Mouse (Mus musculus) MEL (cell line): ENCODE results near the gene Dgkg. TPM values are rescaled to one million over a fixed set of nuclear protein-coding genes. Genes with fewer than 3 reads are reported as not detected.

ENCODE experiments used
- DNase-seq: peaks from one replicate; pipeline ENCODE4 v3.0.0; 2011; ENCODE audit warnings: low read depth, low spot score
- H3K27ac ChIP-seq: 2 replicates; pipeline ENCODE4 v1.5.1; 2012; ENCODE audit warnings: low read depth, mild to moderate bottlenecking, control low read depth, low read length, moderate library complexity; ENCODE audit not compliant: control insufficient read depth
- H3K27me3 ChIP-seq, 2 experiments: fragments of 150-350 bp in 1 of 2; sonication (generic) in 1 of 2; 2 replicates each; pipeline ENCODE4 v1.6.1; 2012; ENCODE audit warnings: low read length in 2 of 2, mild to moderate bottlenecking in 2 of 2, improper control_type of control experiment in 1 of 2, moderate library complexity in 1 of 2; ENCODE audit not compliant: insufficient read depth in 2 of 2, control insufficient read depth in 1 of 2
- H3K36me3 ChIP-seq, 2 experiments: 2 replicates each; pipeline ENCODE4 v1.6.1; 2012 to 2014; ENCODE audit warnings: low read length in 2 of 2, improper control_type of control experiment in 1 of 2, inconsistent platforms in 1 of 2, mild to moderate bottlenecking in 1 of 2; ENCODE audit not compliant: insufficient read depth in 2 of 2, control insufficient read depth in 1 of 2
- H3K4me1 ChIP-seq, 2 experiments: fragments of 150-350 bp in 1 of 2; sonication (generic) in 1 of 2; 2 replicates each; pipeline ENCODE4 v1.6.1; 2012; ENCODE audit warnings: low read length in 2 of 2, improper control_type of control experiment in 1 of 2, mild to moderate bottlenecking in 1 of 2; ENCODE audit not compliant: insufficient read depth in 2 of 2, control insufficient read depth in 1 of 2
- H3K4me3 ChIP-seq, 2 experiments: fragments of 150-350 bp in 1 of 2; sonication (generic) in 1 of 2; 2 replicates each; pipeline ENCODE4 v1.5.1; 2012; ENCODE audit warnings: low read depth in 2 of 2, low read length in 2 of 2, mild to moderate bottlenecking in 2 of 2, moderate library complexity in 2 of 2, control low read depth in 1 of 2, improper control_type of control experiment in 1 of 2; ENCODE audit not compliant: control insufficient read depth in 1 of 2, insufficient read depth in 1 of 2
- H3K79me2 ChIP-seq: 2 replicates; pipeline ENCODE4 v1.6.1; 2012; ENCODE audit warnings: mild to moderate bottlenecking, low read length, moderate library complexity; ENCODE audit not compliant: control insufficient read depth, poor library complexity, insufficient read depth
- H3K9ac ChIP-seq: 2 replicates; pipeline ENCODE4 v1.6.1; 2012; ENCODE audit warnings: low read depth, mild to moderate bottlenecking, control low read depth, low read length, moderate library complexity; ENCODE audit not compliant: control insufficient read depth, poor library complexity, severe bottlenecking
- H3K9me3 ChIP-seq: fragments of 150-350 bp; sonication (generic); replicated peaks from 2 replicates; pipeline ENCODE4 v1.6.1; 2012; ENCODE audit warnings: mild to moderate bottlenecking, low read length, improper control_type of control experiment, moderate library complexity; ENCODE audit not compliant: insufficient read depth
- CHD2 ChIP-seq: IDR thresholded peaks from 2 replicates; pipeline ENCODE4 v1.6.1; 2011; ENCODE audit warnings: low read length, improper control_type of control experiment
- CTCF ChIP-seq, 3 experiments: IDR thresholded peaks in 2 of 3; conservative IDR thresholded peaks in 1 of 3; 2 replicates each; pipeline ENCODE4 v1.5.1; 2011 to 2012; ENCODE audit warnings: low read length in 3 of 3, low read depth in 2 of 3, mild to moderate bottlenecking in 2 of 3, improper control_type of control experiment in 1 of 3, inconsistent platforms in 1 of 3, mixed read lengths in 1 of 3, moderate library complexity in 1 of 3; ENCODE audit not compliant: control insufficient read depth in 1 of 3, insufficient read depth in 1 of 3, poor library complexity in 1 of 3, severe bottlenecking in 1 of 3
- E2F4 ChIP-seq: IDR thresholded peaks from 2 replicates; pipeline ENCODE4 v1.6.1; 2011; ENCODE audit warnings: low read depth, low read length, improper control_type of control experiment, borderline replicate concordance
- EP300 ChIP-seq, 2 experiments: IDR thresholded peaks; 2 replicates each; pipeline ENCODE4 v1.6.1; 2011; ENCODE audit warnings: improper control_type of control experiment in 2 of 2, low read length in 2 of 2, low read depth in 1 of 2, mild to moderate bottlenecking in 1 of 2
- GATA1 ChIP-seq: IDR thresholded peaks from 2 replicates; pipeline ENCODE4 v1.6.1; 2011; ENCODE audit warnings: low read depth, low read length, improper control_type of control experiment
- HCFC1 ChIP-seq: IDR thresholded peaks from 2 replicates; pipeline ENCODE4 v1.6.1; 2012; ENCODE audit warnings: low read depth, mild to moderate bottlenecking, inconsistent platforms, low read length, improper control_type of control experiment, moderate library complexity
- KAT2A ChIP-seq: conservative IDR thresholded peaks from 2 replicates; pipeline ENCODE4 v1.6.1; 2012; ENCODE audit warnings: low read depth, low read length, improper control_type of control experiment, inconsistent platforms
- MAFK ChIP-seq: IDR thresholded peaks from 2 replicates; pipeline ENCODE4 v1.6.1; 2011; ENCODE audit warnings: low read depth, mild to moderate bottlenecking, low read length, improper control_type of control experiment, borderline replicate concordance
- MAZ ChIP-seq: IDR thresholded peaks from 2 replicates; pipeline ENCODE4 v1.6.1; 2012; ENCODE audit warnings: low read depth, mild to moderate bottlenecking, inconsistent platforms, low read length, improper control_type of control experiment
- MEF2A ChIP-seq: IDR thresholded peaks from 2 replicates; pipeline ENCODE4 v1.6.1; 2014; ENCODE audit warnings: low read depth, mild to moderate bottlenecking, inconsistent platforms, low read length, improper control_type of control experiment; ENCODE audit not compliant: poor library complexity, insufficient replicate concordance, severe bottlenecking; ENCODE audit errors: extremely low read depth
- MYB ChIP-seq: IDR thresholded peaks from 2 replicates; pipeline ENCODE4 v1.6.1; 2011; ENCODE audit warnings: mild to moderate bottlenecking, low read depth, low read length, improper control_type of control experiment
- NRF1 ChIP-seq: IDR thresholded peaks from 2 replicates; pipeline ENCODE4 v1.6.1; 2014; ENCODE audit warnings: low read depth, mild to moderate bottlenecking, inconsistent platforms, low read length, improper control_type of control experiment, moderate library complexity; ENCODE audit not compliant: poor library complexity, insufficient read depth, severe bottlenecking
- POLR2A ChIP-seq, 2 experiments: IDR thresholded peaks; 2 replicates each; pipeline ENCODE4 v1.6.1; 2011 to 2012; ENCODE audit warnings: low read length in 2 of 2, mild to moderate bottlenecking in 2 of 2, control low read depth in 1 of 2, improper control_type of control experiment in 1 of 2, low read depth in 1 of 2, moderate library complexity in 1 of 2; ENCODE audit not compliant: control insufficient read depth in 1 of 2, insufficient read depth in 1 of 2, poor library complexity in 1 of 2
- POLR2AphosphoS2 ChIP-seq: IDR thresholded peaks from 2 replicates; pipeline ENCODE4 v1.6.1; 2011; ENCODE audit warnings: low read length, improper control_type of control experiment
- POLR2AphosphoS5 ChIP-seq: IDR thresholded peaks from 2 replicates; pipeline ENCODE4 v1.6.1; 2012; ENCODE audit warnings: low read depth, borderline replicate concordance, mild to moderate bottlenecking, inconsistent platforms, low read length, moderate library complexity, mixed read lengths
- SIN3A ChIP-seq: IDR thresholded peaks from 2 replicates; pipeline ENCODE4 v1.6.1; 2012; ENCODE audit warnings: low read length, improper control_type of control experiment, inconsistent platforms
- TBP ChIP-seq: IDR thresholded peaks from 2 replicates; pipeline ENCODE4 v1.8.0; 2011; ENCODE audit warnings: low read depth, low read length, improper control_type of control experiment
- UBTF ChIP-seq: IDR thresholded peaks from 2 replicates; pipeline ENCODE4 v1.6.1; 2012; ENCODE audit warnings: low read depth, mild to moderate bottlenecking, inconsistent platforms, low read length, improper control_type of control experiment, moderate library complexity, borderline replicate concordance; ENCODE audit not compliant: insufficient read depth
- USF1 ChIP-seq: IDR thresholded peaks from 2 replicates; pipeline ENCODE4 v1.6.1; 2014; ENCODE audit warnings: low read depth, mild to moderate bottlenecking, inconsistent platforms, low read length, improper control_type of control experiment, moderate library complexity
- USF2 ChIP-seq, 2 experiments: IDR thresholded peaks; 2 replicates each; pipeline ENCODE4 v1.6.1; 2011 to 2012; ENCODE audit warnings: improper control_type of control experiment in 2 of 2, low read length in 2 of 2, borderline replicate concordance in 1 of 2, inconsistent platforms in 1 of 2, low read depth in 1 of 2, mild to moderate bottlenecking in 1 of 2; ENCODE audit not compliant: insufficient read depth in 1 of 2
- ZC3H11A ChIP-seq: IDR thresholded peaks from 2 replicates; pipeline ENCODE4 v1.6.1; 2012; ENCODE audit warnings: low read depth, mild to moderate bottlenecking, inconsistent platforms, low read length, improper control_type of control experiment
- ZKSCAN1 ChIP-seq: IDR thresholded peaks from 2 replicates; pipeline ENCODE4 v1.6.1; 2012; ENCODE audit warnings: low read depth, mild to moderate bottlenecking, inconsistent platforms, low read length, improper control_type of control experiment, moderate library complexity
- ZMIZ1 ChIP-seq: IDR thresholded peaks from 2 replicates; pipeline ENCODE4 v1.6.1; 2012; ENCODE audit warnings: low read depth, mild to moderate bottlenecking, inconsistent platforms, low read length, improper control_type of control experiment, moderate library complexity
- ZNF384 ChIP-seq: IDR thresholded peaks from 2 replicates; pipeline ENCODE4 v1.6.1; 2012; ENCODE audit warnings: low read depth, mild to moderate bottlenecking, inconsistent platforms, low read length, improper control_type of control experiment
- polyA plus RNA-seq, 2 experiments: library from polyadenylated mRNA; stranded (reverse) in 1 of 2; unstranded in 1 of 2; fragments of >175 nt in 1 of 2; fragments of >200 nt in 1 of 2; gene quantifications; 2 replicates each; pipeline versions ENCODE4 v1.2.1 to v1.2.4; 2012; ENCODE audit warnings: low replicate concordance in 2 of 2, low read depth in 1 of 2; ENCODE audit not compliant: insufficient read length in 2 of 2, insufficient read depth in 1 of 2, missing spikeins in 1 of 2
- total RNA-seq: library from RNA; depleted of rRNA; stranded (reverse); fragments of 300-350 nt; gene quantifications from 2 replicates; pipeline ENCODE4 v1.2.3, GENCODE M21; 2012

The Dgkg gene
- total and polyA plus RNA-seq, 3 experiments, result not detected

DNA sequence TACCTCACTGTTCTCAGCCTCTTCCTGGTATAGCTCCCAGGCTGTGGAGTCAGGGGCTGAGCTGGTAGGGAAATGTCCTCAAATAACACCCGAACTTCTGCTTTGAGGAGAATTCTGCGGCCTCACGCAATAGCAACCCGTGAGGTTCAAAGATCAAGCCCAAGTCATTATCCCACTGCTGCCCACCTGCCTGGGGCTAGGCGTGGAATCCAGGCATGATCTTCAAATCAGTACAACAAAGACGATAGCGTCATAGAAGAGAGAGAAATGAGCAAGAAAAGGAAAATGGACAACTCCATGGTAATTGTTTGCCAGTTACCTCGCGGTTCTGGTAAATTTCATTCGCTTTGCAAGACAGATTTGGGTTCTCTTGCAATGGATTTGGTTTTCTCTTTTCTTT, 109.3 kb downstream of the Dgkg start:
- H3K4me1 ChIP-seq, result no peaks in the 10 kb centered on the region
- no peaks in the 10 kb centered on the region; a peak in 1 of 4 replicates for H3K27me3 ChIP-seq
- TF ChIP-seq POLR2AphosphoS2 (no peak), EP300 (IDR thresholded peaks at IDR 0.05; ENCODE audit: low read depth in 1 of 2, low read length in 2 of 2) (no peak), UBTF (no peak), MAZ (no peak), NRF1 (no peak), CHD2 (no peak), ZC3H11A (no peak), CTCF (IDR thresholded peaks at IDR 0.05 in 2 of 3, conservative IDR thresholded peaks at IDR 0.05 in 1 of 3; ENCODE audit: control insufficient read depth in 1 of 3, insufficient read depth in 1 of 3, low read depth in 2 of 3, low read length in 3 of 3, poor library complexity in 1 of 3, severe bottlenecking in 1 of 3) (no peak), ZNF384 (no peak), MAFK (no peak)
- H3K9me3 ChIP-seq, result no peaks in the 10 kb centered on the region
- 0 out of 4 replicates have a peak overlapping the region, but pooled peaks of 1 of the 2 experiments have one; percentile 38 for H3K4me3 ChIP-seq
- H3K36me3 ChIP-seq, result no peaks in the 10 kb centered on the region
- H3K9ac ChIP-seq, result no peak overlapping the region
- H3K27ac ChIP-seq, result no peak overlapping the region
- H3K79me2 ChIP-seq, result no peaks in the 10 kb centered on the region
- no peak for DNase-seq

DNA sequence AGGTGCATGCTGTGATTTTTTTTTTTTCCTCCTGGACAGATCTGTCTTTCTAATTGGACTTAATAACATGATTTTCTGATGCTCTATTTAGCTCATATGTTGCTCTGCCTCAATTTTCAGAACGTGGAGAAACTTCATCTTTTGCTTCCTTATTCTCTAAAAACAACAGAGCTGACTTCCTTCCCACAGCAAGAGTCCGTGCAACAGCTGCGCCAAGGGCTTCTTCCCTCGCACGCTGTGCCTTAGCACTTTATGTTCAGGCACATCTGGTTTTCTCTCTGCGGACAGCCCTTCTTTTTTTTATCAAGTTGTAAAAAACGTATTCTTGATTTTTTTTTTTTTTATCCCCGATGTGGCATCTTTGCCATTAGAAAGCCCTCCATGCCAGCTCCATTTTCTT, 111.2 kb downstream of the Dgkg start:
- no peak for DNase-seq
- TF ChIP-seq KAT2A (no peak), ZMIZ1 (no peak), MYB (no peak), POLR2A (IDR thresholded peaks at IDR 0.05; ENCODE audit: control insufficient read depth in 1 of 2, insufficient read depth in 1 of 2, low read depth in 1 of 2, low read length in 2 of 2, poor library complexity in 1 of 2) (no peak), E2F4 (no peak), UBTF (no peak), SIN3A (no peak), HCFC1 (no peak), USF2 (IDR thresholded peaks at IDR 0.05; ENCODE audit: borderline replicate concordance in 1 of 2, insufficient read depth in 1 of 2, low read depth in 1 of 2, low read length in 2 of 2) (no peak), GATA1 (no peak), NRF1 (no peak), ZKSCAN1 (no peak), TBP (no peak), MAFK (no peak), MEF2A (no peak), USF1 (no peak), POLR2AphosphoS5 (no peak)
- Histone ChIP-seq H3K4me3 (no peak overlapping the region), H3K79me2 (no peaks in the 10 kb centered on the region), H3K27ac (no peak overlapping the region), H3K9me3 (no peaks in the 10 kb centered on the region), H3K9ac (no peak overlapping the region), H3K27me3 (no peaks in the 10 kb centered on the region; a peak in 1 of 4 replicates), H3K4me1 (no peaks in the 10 kb centered on the region), H3K36me3 (no peaks in the 10 kb centered on the region)
